ENCODE assay signal across 25 mouse cellular contexts in the genomic region with DNA sequence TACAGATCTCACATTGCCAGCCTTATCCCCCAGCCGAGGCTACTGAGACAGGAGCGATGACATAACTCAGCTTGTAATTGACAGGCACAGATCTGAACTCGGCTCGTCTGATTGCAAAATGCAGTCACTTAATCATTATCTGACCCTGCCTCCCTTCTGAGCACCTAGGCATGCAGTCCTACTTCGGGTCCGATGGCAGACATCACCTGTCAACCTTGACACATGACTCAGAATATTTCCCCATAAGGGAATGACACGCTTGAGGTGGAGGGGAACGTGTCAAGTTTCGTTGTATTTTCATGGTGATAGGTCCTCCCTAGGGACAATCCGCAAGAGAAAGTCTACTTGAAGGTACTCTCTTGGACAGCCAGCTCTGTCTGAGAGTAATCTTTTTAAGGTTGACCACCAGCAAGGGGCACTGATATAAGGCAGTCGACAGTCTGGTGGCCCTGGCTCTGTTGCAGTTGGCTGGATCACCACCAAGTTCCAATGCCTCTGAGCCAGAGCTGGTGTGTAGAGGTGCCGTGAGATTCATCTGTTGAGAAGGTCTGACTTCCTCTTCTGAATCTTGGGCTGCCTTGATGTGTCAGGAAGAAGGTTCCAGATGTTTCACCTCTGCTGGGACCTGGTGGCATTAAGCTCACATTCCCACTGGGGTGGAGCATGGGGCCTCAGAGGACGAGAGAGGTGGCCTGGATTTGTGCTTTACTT. TPM values are rescaled to one million over a fixed set of nuclear protein-coding genes. Genes with fewer than 3 reads are reported as not detected.
DNase-seq lines count a peak whose midpoint lies in the region; ATAC-seq and TF ChIP-seq lines count a peak whose summit lies in the region.
"Had no signal": no experiment of that assay in that cellular context is flagged by ENCODE, and none has a peak within 500 bp of the region (broad histone marks: within the 10 kb centered on the region; RNA-seq: fewer than 3 reads in every experiment).

No protein-coding gene starts in this region.

- no peak overlapping the region for H3K27ac ChIP-seq in liver, adult 2 months (replicated peaks; ENCODE audit: insufficient read depth, low read depth, low read length)
- H3K27ac ChIP-seq in MEL (ENCODE audit: control insufficient read depth, low read depth, low read length), result no peak overlapping the region
- H3K27ac ChIP-seq: forebrain, embryonic 10.5 days; heart, embryonic 10.5 days; limb, embryonic 10.5 days; midbrain, embryonic 15.5 days; stomach, postnatal 0 days had no signal

- peaks cover 20% of the 10 kb centered on the region for H3K79me2 ChIP-seq in liver, adult 2 months (ENCODE audit: control insufficient read depth, insufficient read depth, low read length)
- no peaks in the 10 kb centered on the region for H3K79me2 ChIP-seq in MEL (ENCODE audit: control insufficient read depth, insufficient read depth, low read length, poor library complexity)

- TF ChIP-seq POLR2A in liver, adult 2 months (IDR thresholded peaks at IDR 0.05; ENCODE audit: extremely low read depth, insufficient read depth, low read length), result no peak
- TF ChIP-seq POLR2A in MEL (IDR thresholded peaks at IDR 0.05; ENCODE audit: control insufficient read depth in 1 of 2, insufficient read depth in 1 of 2, low read depth in 1 of 2, low read length in 2 of 2, poor library complexity in 1 of 2), result no peak

- TF ChIP-seq EP300 in MEL (IDR thresholded peaks at IDR 0.05; ENCODE audit: low read depth in 1 of 2, low read length in 2 of 2), result no peak

- peak; percentile 66 for DNase-seq in liver, adult 2 months (ENCODE audit: extremely low read depth, low read depth, low spot score)
- no peak for DNase-seq in liver
- DNase-seq in MEL (ENCODE audit: low read depth, low spot score), result peak; percentile 38
- DNase-seq in cerebellum, postnatal 25 days, result peak; percentile 59 to 60
- DNase-seq in yolk sac, embryonic 10.5 days (ENCODE audit: low spot score), result peak; percentile 50
- no peak for DNase-seq in kidney, postnatal 14 days
- DNase-seq: adrenal gland, postnatal 36 days; embryo, embryonic 11 days; forebrain, postnatal 0 days; kidney, adult 8-10 months; kidney, postnatal 25 days; lung, adult 2 months; right cerebral cortex, postnatal 4 days had no signal

- no peak for TF ChIP-seq RAD21 in MEL (IDR thresholded peaks at IDR 0.05; ENCODE audit: low read depth, low read length)

- no peak overlapping the region for H3K9ac ChIP-seq in liver, adult 2 months (ENCODE audit: low read depth, low read length)
- no peak overlapping the region for H3K9ac ChIP-seq in MEL (ENCODE audit: control insufficient read depth, low read depth, low read length, poor library complexity, severe bottlenecking)
- H3K9ac ChIP-seq: forebrain, postnatal 0 days; midbrain, embryonic 15.5 days had no signal

- no peaks in the 10 kb centered on the region for H3K36me3 ChIP-seq in liver, adult 2 months (ENCODE audit: control insufficient read depth, insufficient read depth, low read length)
- no peaks in the 10 kb centered on the region for H3K36me3 ChIP-seq in MEL (ENCODE audit: control insufficient read depth in 1 of 2, insufficient read depth in 2 of 2, low read length in 2 of 2)
- H3K36me3 ChIP-seq: forebrain, embryonic 10.5 days; G1E; limb, embryonic 10.5 days; midbrain, embryonic 15.5 days had no signal

- H3K4me1 ChIP-seq in liver, adult 2 months (ENCODE audit: control insufficient read depth, insufficient read depth, low read length), result peaks cover 4% of the 10 kb centered on the region; the same call in 1 of the 2 replicates
- peaks cover 3% of the 10 kb centered on the region in 2 experiments; a peak in 1 of 4 replicates for H3K4me1 ChIP-seq in MEL (ENCODE audit: control insufficient read depth in 1 of 2, insufficient read depth in 2 of 2, low read length in 2 of 2)
- H3K4me1 ChIP-seq: forebrain, embryonic 10.5 days had no signal

- 36% methylated on average over 13 of the region's 13 CpGs for WGBS in liver, adult 2 months

- no peak for TF ChIP-seq CTCF in liver, adult 2 months (IDR thresholded peaks at IDR 0.05; ENCODE audit: low read depth, low read length)
- TF ChIP-seq CTCF in MEL (IDR thresholded peaks at IDR 0.05 in 2 of 3, conservative IDR thresholded peaks at IDR 0.05 in 1 of 3; ENCODE audit: control insufficient read depth in 1 of 3, insufficient read depth in 1 of 3, low read depth in 2 of 3, low read length in 3 of 3, poor library complexity in 1 of 3, severe bottlenecking in 1 of 3), result no peak

- no peaks in the 10 kb centered on the region for H3K27me3 ChIP-seq in liver, adult 2 months (ENCODE audit: control insufficient read depth, insufficient read depth, low read length)
- H3K27me3 ChIP-seq in MEL (ENCODE audit: control insufficient read depth in 1 of 2, insufficient read depth in 2 of 2, low read length in 2 of 2), result no peaks in the 10 kb centered on the region
- H3K27me3 ChIP-seq: megakaryocyte, embryonic 14.5 days; midbrain, embryonic 15.5 days had no signal

- no peak for ATAC-seq in erythroid progenitor cell, adult 5-6 weeks (replicated peaks; ENCODE audit: low FRiP score, poor library complexity, severe bottlenecking)
- ATAC-seq: CD4-positive, CD25-positive, alpha-beta regulatory T cell, adult 4 months; forebrain, postnatal 0 days; midbrain, embryonic 15.5 days had no signal

- H3K4me3 ChIP-seq in liver, adult 2 months (ENCODE audit: insufficient read depth, low read depth, low read length), result no peak overlapping the region
- H3K4me3 ChIP-seq in MEL (ENCODE audit: control insufficient read depth in 1 of 2, insufficient read depth in 1 of 2, low read depth in 2 of 2, low read length in 2 of 2), result no peak overlapping the region
- H3K4me3 ChIP-seq: forebrain, embryonic 10.5 days; heart, embryonic 10.5 days; limb, embryonic 10.5 days; megakaryocyte, embryonic 14.5 days; midbrain, embryonic 15.5 days had no signal

- no peaks in the 10 kb centered on the region for H3K9me3 ChIP-seq in MEL (replicated peaks; ENCODE audit: insufficient read depth, low read length)
- H3K9me3 ChIP-seq: heart, embryonic 10.5 days; limb, embryonic 10.5 days; midbrain, embryonic 15.5 days had no signal

TF ChIP-seq in MEL, 35 proteins besides CTCF, POLR2A, EP300 and RAD21 (continues in another document):
- TF ChIP-seq SIN3A (IDR thresholded peaks at IDR 0.05; ENCODE audit: low read length), result no peak
- no peak for TF ChIP-seq USF2 (IDR thresholded peaks at IDR 0.05; ENCODE audit: borderline replicate concordance in 1 of 2, insufficient read depth in 1 of 2, low read depth in 1 of 2, low read length in 2 of 2)
- no peak for TF ChIP-seq POLR2AphosphoS2 (IDR thresholded peaks at IDR 0.05; ENCODE audit: low read length)
- TF ChIP-seq POLR2AphosphoS5 (IDR thresholded peaks at IDR 0.05; ENCODE audit: borderline replicate concordance, low read depth, low read length), result no peak
- TF ChIP-seq MXI1 (IDR thresholded peaks at IDR 0.05; ENCODE audit: low read depth, low read length), result no peak
- TF ChIP-seq TCF12 (IDR thresholded peaks at IDR 0.05; ENCODE audit: low read depth, low read length), result no peak
- no peak for TF ChIP-seq MYB (IDR thresholded peaks at IDR 0.05; ENCODE audit: low read depth, low read length)
- no peak for TF ChIP-seq ELF1 (IDR thresholded peaks at IDR 0.05; ENCODE audit: low read depth, low read length)
- no peak for TF ChIP-seq E2F4 (IDR thresholded peaks at IDR 0.05; ENCODE audit: borderline replicate concordance, low read depth, low read length)
- no peak for TF ChIP-seq ETS1 (IDR thresholded peaks at IDR 0.05; ENCODE audit: low read depth, low read length)
- TF ChIP-seq GABPA (IDR thresholded peaks at IDR 0.05; ENCODE audit: low read depth, low read length), result no peak
- TF ChIP-seq TBP (IDR thresholded peaks at IDR 0.05; ENCODE audit: low read depth, low read length), result no peak
- TF ChIP-seq MYC (IDR thresholded peaks at IDR 0.05; ENCODE audit: low read depth, low read length), result no peak
- no peak for TF ChIP-seq CHD1 (IDR thresholded peaks at IDR 0.05; ENCODE audit: low read depth, low read length)
- no peak for TF ChIP-seq TAL1 (IDR thresholded peaks at IDR 0.05; ENCODE audit: low read length)
- no peak for TF ChIP-seq SMC3 (IDR thresholded peaks at IDR 0.05; ENCODE audit: low read depth, low read length)

RNA-seq across cellular contexts. Expression of a gene that starts 15.3 kb away (rescaled TPM):
- 2.7 and 3.4 TPM in 2 replicates for total RNA-seq in liver, adult 2 months (2014; rRNA removed)
- polyA plus RNA-seq in liver, adult 2 months (2012; rRNA removed), result 2.0 and 3.8 TPM in 2 replicates
- total RNA-seq in MEL (2012; rRNA removed), result 4.3 and 6.8 TPM in 2 replicates
- 1 to 10 TPM in 1 of 2 experiments, not detected in 1; 5.6 TPM for polyA plus RNA-seq in MEL (2012; ENCODE audit: insufficient read depth in 1 of 2, insufficient read length in 2 of 2, low read depth in 1 of 2, low replicate concordance in 2 of 2, missing spikeins in 1 of 2)
- 85.5 and 100 TPM in 2 replicates for total RNA-seq in erythroid progenitor cell, adult 5-6 weeks (2015; ENCODE audit: low replicate concordance)
- total RNA-seq in erythroid progenitor cell, adult 5-6 weeks (2017; ENCODE audit: low replicate concordance), result 86.8 and 118 TPM in 2 replicates

RNA-seq across cellular contexts. Expression of a gene that starts 36.7 kb away (rescaled TPM):
- not detected in 2 replicates for total RNA-seq in liver, adult 2 months (2014; rRNA removed)
- not detected in 2 replicates for polyA plus RNA-seq in liver, adult 2 months (2012; rRNA removed)
- total RNA-seq in MEL (2012; rRNA removed), result not detected in 2 replicates
- not detected for polyA plus RNA-seq in MEL (2012; ENCODE audit: insufficient read depth in 1 of 2, insufficient read length in 2 of 2, low read depth in 1 of 2, low replicate concordance in 2 of 2, missing spikeins in 1 of 2)
- total RNA-seq in erythroid progenitor cell, adult 5-6 weeks (2015; ENCODE audit: low replicate concordance), result not detected in 2 replicates
- total RNA-seq in erythroid progenitor cell, adult 5-6 weeks (2017; ENCODE audit: low replicate concordance), result not detected in 2 replicates
- total RNA-seq: adrenal gland, postnatal 36 days; forebrain, postnatal 0 days; G1E; layer of hippocampus, adult 8-10 months; neutrophil, adult 5-6 weeks had no signal
- polyA plus RNA-seq: G1E; heart, embryonic 10.5 days; heart, postnatal 0 days; limb, embryonic 10.5 days; midbrain, embryonic 15.5 days had no signal

RNA-seq across cellular contexts. Expression of a gene that starts 49.0 kb away (rescaled TPM):
- total RNA-seq in liver, adult 2 months (2014; rRNA removed), result 0.09 and 0.87 TPM in 2 replicates
- 0.61 and 0.86 TPM in 2 replicates for polyA plus RNA-seq in liver, adult 2 months (2012; rRNA removed)
- total RNA-seq in MEL (2012; rRNA removed), result 2.5 and 4.1 TPM in 2 replicates
- polyA plus RNA-seq in MEL (2012; ENCODE audit: insufficient read depth in 1 of 2, insufficient read length in 2 of 2, low read depth in 1 of 2, low replicate concordance in 2 of 2, missing spikeins in 1 of 2), result 10 to 100 TPM in 1 of 2 experiments, not detected in 1; 10.4 TPM
- 1.7 and 3.2 TPM in 2 replicates for total RNA-seq in erythroid progenitor cell, adult 5-6 weeks (2015; ENCODE audit: low replicate concordance)
- total RNA-seq in erythroid progenitor cell, adult 5-6 weeks (2017; ENCODE audit: low replicate concordance), result 1.4 and 7.7 TPM in 2 replicates

RNA-seq across cellular contexts. Expression of a gene that starts 58.5 kb away (rescaled TPM):
- 1.8 and 3.8 TPM in 2 replicates for total RNA-seq in liver, adult 2 months (2014; rRNA removed)
- polyA plus RNA-seq in liver, adult 2 months (2012; rRNA removed), result 6.0 and 7.2 TPM in 2 replicates
- 3.0 and 4.1 TPM in 2 replicates for total RNA-seq in MEL (2012; rRNA removed)
- 10 to 100 TPM in 1 of 2 experiments, not detected in 1; 23.5 TPM for polyA plus RNA-seq in MEL (2012; ENCODE audit: insufficient read depth in 1 of 2, insufficient read length in 2 of 2, low read depth in 1 of 2, low replicate concordance in 2 of 2, missing spikeins in 1 of 2)
- total RNA-seq in erythroid progenitor cell, adult 5-6 weeks (2015; ENCODE audit: low replicate concordance), result 29.8 and 41.8 TPM in 2 replicates
- 20.2 and 23.0 TPM in 2 replicates for total RNA-seq in erythroid progenitor cell, adult 5-6 weeks (2017; ENCODE audit: low replicate concordance)

Comparison
In these comparisons a context has a peak if more than half of its experiments do, and no peak if none do; other contexts are left out.
1. DNase-seq: peak in liver, adult 2 months (single experiment), MEL (single experiment), cerebellum, postnatal 25 days (2 of 2) and yolk sac, embryonic 10.5 days (single experiment); none in liver (single experiment) and kidney, postnatal 14 days (single experiment).
2. RNA of a gene that starts 15.3 kb away (total RNA-seq): 85.5 to 118 TPM in erythroid progenitor cell, adult 5-6 weeks; 4.3 to 6.8 TPM in MEL and 2.7 to 3.4 TPM in liver, adult 2 months; every median in the first group is over 10 times any median in the second.